Comparison of ENCODE assay signal across 29 mouse cellular contexts in genomic region chr7:89242565-89242964, GRCm38 (mm10).
DNase-seq lines count a peak whose midpoint lies in the region; ATAC-seq and TF ChIP-seq lines count a peak whose summit lies in the region.
"Had no signal": no experiment of that assay in that cellular context is flagged by ENCODE, and none has a peak within 500 bp of the region (broad histone marks: within the 10 kb centered on the region; RNA-seq: fewer than 3 reads in every experiment).

No protein-coding gene starts in this region.

- no peak for DNase-seq in liver, postnatal 0 days
- no peak for DNase-seq in layer of hippocampus, adult 9-10 months (ENCODE audit: low spot score)
- no peak for DNase-seq in embryo, embryonic 11 days
- DNase-seq: adrenal gland, adult 8-10 months; adrenal gland, postnatal 25 days; B cell, adult 2 months; cerebellum, adult 18-20 months; cerebellum, adult 9-10 months; cerebellum, postnatal 14 days; gastrocnemius, postnatal 10 days; gastrocnemius, postnatal 36 days; heart, adult 2 months; heart, postnatal 14 days had no signal

- H3K36me3 ChIP-seq in liver, embryonic 12.5 days = no peaks in the 10 kb centered on the region
- H3K36me3 ChIP-seq in liver, postnatal 0 days (replicated peaks; ENCODE audit: insufficient read depth, low read length) = peaks cover 3% of the 10 kb centered on the region; the same call in 1 of the 2 replicates
- no peaks in the 10 kb centered on the region for H3K36me3 ChIP-seq in liver, embryonic 15.5 days (replicated peaks)

- peak overlapping the region; percentile 48; the same call in 1 of the 2 replicates for H3K27ac ChIP-seq in liver, embryonic 12.5 days
- no peak overlapping the region for H3K27ac ChIP-seq in liver, postnatal 0 days (ENCODE audit: low read depth)
- no peak overlapping the region for H3K27ac ChIP-seq in liver, embryonic 15.5 days (replicated peaks)
- H3K27ac ChIP-seq: embryonic facial prominence, embryonic 10.5 days; embryonic facial prominence, embryonic 13.5 days; forebrain, embryonic 10.5 days; forebrain, embryonic 13.5 days; heart, adult 2 months; heart, embryonic 10.5 days; heart, embryonic 13.5 days; hindbrain, embryonic 12.5 days; hindbrain, embryonic 15.5 days had no signal

- no peak overlapping the region for H3K4me3 ChIP-seq in liver, embryonic 12.5 days
- H3K4me3 ChIP-seq in liver, postnatal 0 days (ENCODE audit: low read depth, low read length) = no peak overlapping the region
- no peak overlapping the region for H3K4me3 ChIP-seq in liver, embryonic 15.5 days (replicated peaks)
- H3K4me3 ChIP-seq: embryonic facial prominence, embryonic 10.5 days; embryonic facial prominence, embryonic 13.5 days; erythroblast, embryonic 14.5 days; forebrain, embryonic 10.5 days; forebrain, embryonic 13.5 days; heart, adult 2 months; heart, embryonic 10.5 days; heart, embryonic 13.5 days; hindbrain, embryonic 12.5 days; hindbrain, embryonic 15.5 days had no signal

- no peak for TF ChIP-seq EP300 in liver, postnatal 0 days (IDR thresholded peaks at IDR 0.05; ENCODE audit: low read depth)

- peaks cover 11% of the 10 kb centered on the region for H3K4me1 ChIP-seq in liver, embryonic 12.5 days
- H3K4me1 ChIP-seq in liver, postnatal 0 days (ENCODE audit: insufficient read depth) = no peaks in the 10 kb centered on the region
- no peaks in the 10 kb centered on the region; the same call in 1 of the 2 replicates for H3K4me1 ChIP-seq in liver, embryonic 15.5 days (replicated peaks)
- H3K4me1 ChIP-seq: embryonic facial prominence, embryonic 13.5 days; forebrain, embryonic 10.5 days; forebrain, embryonic 13.5 days; hindbrain, embryonic 12.5 days; hindbrain, embryonic 15.5 days had no signal

- no peak for TF ChIP-seq CTCF in liver, postnatal 0 days (IDR thresholded peaks at IDR 0.05; ENCODE audit: low read depth)

- H3K4me2 ChIP-seq in liver, embryonic 12.5 days = peak overlapping the region; percentile 35; the same call in 1 of the 2 replicates
- H3K4me2 ChIP-seq in liver, postnatal 0 days (ENCODE audit: low read depth, low read length) = no peak overlapping the region
- H3K4me2 ChIP-seq in liver, embryonic 15.5 days = no peak overlapping the region
- H3K4me2 ChIP-seq: embryonic facial prominence, embryonic 13.5 days; forebrain, embryonic 13.5 days; heart, embryonic 13.5 days; hindbrain, embryonic 12.5 days; hindbrain, embryonic 15.5 days had no signal

- WGBS in liver, embryonic 12.5 days (ENCODE audit: insufficient replicate concordance) = 37% methylated on average over 4 of the region's 4 CpGs
- 61% methylated on average over 4 of the region's 4 CpGs for WGBS in liver, postnatal 0 days (ENCODE audit: insufficient replicate concordance)
- WGBS in liver, embryonic 15.5 days (ENCODE audit: insufficient replicate concordance) = 37% methylated on average over 4 of the region's 4 CpGs

- no peak overlapping the region for H3K9ac ChIP-seq in liver, embryonic 12.5 days
- no peak overlapping the region for H3K9ac ChIP-seq in liver, postnatal 0 days (replicated peaks)
- no peak overlapping the region for H3K9ac ChIP-seq in liver, embryonic 15.5 days
- H3K9ac ChIP-seq: embryonic facial prominence, embryonic 13.5 days; forebrain, embryonic 13.5 days; heart, embryonic 13.5 days; hindbrain, embryonic 12.5 days; hindbrain, embryonic 15.5 days had no signal

- no peaks in the 10 kb centered on the region for H3K9me3 ChIP-seq in liver, embryonic 12.5 days (replicated peaks)
- H3K9me3 ChIP-seq in liver, postnatal 0 days (ENCODE audit: low read length) = no peaks in the 10 kb centered on the region
- no peaks in the 10 kb centered on the region for H3K9me3 ChIP-seq in liver, embryonic 15.5 days (replicated peaks)
- H3K9me3 ChIP-seq: embryonic facial prominence, embryonic 10.5 days; forebrain, embryonic 10.5 days; forebrain, embryonic 13.5 days; heart, embryonic 10.5 days; heart, embryonic 13.5 days; hindbrain, embryonic 12.5 days; hindbrain, embryonic 15.5 days had no signal

- no peaks in the 10 kb centered on the region for H3K27me3 ChIP-seq in liver, embryonic 12.5 days (replicated peaks)
- no peaks in the 10 kb centered on the region for H3K27me3 ChIP-seq in liver, postnatal 0 days (ENCODE audit: insufficient read depth, low read length)
- no peaks in the 10 kb centered on the region for H3K27me3 ChIP-seq in liver, embryonic 15.5 days
- H3K27me3 ChIP-seq: CH12.LX; embryonic facial prominence, embryonic 13.5 days; forebrain, embryonic 13.5 days; heart, embryonic 13.5 days; hindbrain, embryonic 12.5 days; hindbrain, embryonic 15.5 days had no signal

- peak; percentile 72 for ATAC-seq in liver, embryonic 12.5 days
- no peak for ATAC-seq in liver, postnatal 0 days
- 0 out of 2 replicates have a peak, but pooled peaks have one; percentile 39 for ATAC-seq in erythroid progenitor cell, adult 5-6 weeks (replicated peaks; ENCODE audit: low FRiP score, poor library complexity, severe bottlenecking)
- peak; percentile 70; the same call in 1 of the 2 replicates for ATAC-seq in liver, embryonic 15.5 days (ENCODE audit: insufficient read depth)
- ATAC-seq in inflammation-experienced regulatory T-cells, adult 6 months = no peak
- ATAC-seq: activated CD4-positive, CD25-positive, alpha-beta regulatory T cell, adult 4 months; forebrain, embryonic 13.5 days; forebrain, embryonic 16.5 days had no signal

Comparison
In these comparisons a context has a peak if more than half of its experiments do, and no peak if none do; other contexts are left out.
1. ATAC-seq: peak in liver, embryonic 12.5 days (single experiment), erythroid progenitor cell, adult 5-6 weeks (single experiment) and liver, embryonic 15.5 days (single experiment); none in liver, postnatal 0 days (single experiment) and inflammation-experienced regulatory T-cells, adult 6 months (single experiment).